Mouse (Mus musculus) spleen, postnatal 10 days (tissue): ENCODE data around the gene Arel1.

Source experiments
- DNase-seq, 2 experiments: peaks; one replicate each; pipeline ENCODE4 v3.0.0; 2021 to 2022; ENCODE audit warnings: low spot score in 2 of 2

The Arel1 gene

GRCm38 (mm10) chr12:84948584-84949285 lies 22.0 kb downstream of the Arel1 start:
- DNase-seq, result no peak

GRCm38 (mm10) chr12:84947894-84948583 lies 22.7 kb downstream of the Arel1 start:
- no peak for DNase-seq

GRCm38 (mm10) chr12:84944813-84945553 lies 25.7 kb downstream of the Arel1 start:
- no peak for DNase-seq

- DNase-seq, result no peak
Observed at GRCm38 (mm10) chr12:84944150-84944812, 26.4 kb downstream of the Arel1 start.

GRCm38 (mm10) chr12:84943006-84943952 lies 27.4 kb downstream of the Arel1 start:
- DNase-seq, result no peak

GRCm38 (mm10) chr12:84941717-84942116 lies 29.0 kb downstream of the Arel1 start:
- no peak for DNase-seq

GRCm38 (mm10) chr12:84940343-84940742 lies 30.4 kb downstream of the Arel1 start:
- no peak for DNase-seq

- DNase-seq, result no peak
Observed at GRCm38 (mm10) chr12:84939117-84939516, 31.6 kb downstream of the Arel1 start.

GRCm38 (mm10) chr12:84935343-84935742 lies 35.4 kb downstream of the Arel1 start:
- no peak for DNase-seq

GRCm38 (mm10) chr12:84932210-84932609 lies 38.5 kb downstream of the Arel1 start:
- DNase-seq, result no peak

GRCm38 (mm10) chr12:84926542-84926941 lies 44.2 kb downstream of the Arel1 start:
- no peak for DNase-seq

GRCm38 (mm10) chr12:84924324-84924723 lies 46.4 kb downstream of the Arel1 start:
- DNase-seq, result no peak

GRCm38 (mm10) chr12:84921881-84922419 lies 48.8 kb downstream of the Arel1 start:
- no peak for DNase-seq

GRCm38 (mm10) chr12:84918809-84919208 lies 51.9 kb downstream of the Arel1 start:
- DNase-seq, result no peak

- DNase-seq, result no peak
Observed at GRCm38 (mm10) chr12:84917799-84918198, 52.9 kb downstream of the Arel1 start.

GRCm38 (mm10) chr12:84914959-84915358 lies 55.7 kb downstream of the Arel1 start:
- DNase-seq, result no peak

GRCm38 (mm10) chr12:84912652-84913104 lies 58.0 kb downstream of the Arel1 start:
- no peak for DNase-seq

GRCm38 (mm10) chr12:84911640-84912039 lies 59.1 kb downstream of the Arel1 start:
- no peak for DNase-seq

GRCm38 (mm10) chr12:84910066-84910465 lies 60.6 kb downstream of the Arel1 start:
- DNase-seq, result no peak

- DNase-seq, result no peak
Observed at GRCm38 (mm10) chr12:84907627-84908480, 62.8 kb downstream of the Arel1 start.
